Mouse (Mus musculus) inflammation-experienced regulatory T-cells, adult 6 months (primary cell): ENCODE measurements around the gene Nacad. TPM values are rescaled to one million over a fixed set of nuclear protein-coding genes. Genes with fewer than 3 reads are reported as not detected.

Experiments
- ATAC-seq: one replicate; pipeline ENCODE4 v1.8.0; 2017
- polyA plus RNA-seq, 3 experiments: library from polyadenylated mRNA; unstranded; fragments of 100-300 nt; shearing (Covaris generic); gene quantifications; one replicate each; pipeline ENCODE4 v1.2.1; 2017

Gene Nacad
- polyA plus RNA-seq, 3 experiments from 2014 or later = not detected

DNA sequence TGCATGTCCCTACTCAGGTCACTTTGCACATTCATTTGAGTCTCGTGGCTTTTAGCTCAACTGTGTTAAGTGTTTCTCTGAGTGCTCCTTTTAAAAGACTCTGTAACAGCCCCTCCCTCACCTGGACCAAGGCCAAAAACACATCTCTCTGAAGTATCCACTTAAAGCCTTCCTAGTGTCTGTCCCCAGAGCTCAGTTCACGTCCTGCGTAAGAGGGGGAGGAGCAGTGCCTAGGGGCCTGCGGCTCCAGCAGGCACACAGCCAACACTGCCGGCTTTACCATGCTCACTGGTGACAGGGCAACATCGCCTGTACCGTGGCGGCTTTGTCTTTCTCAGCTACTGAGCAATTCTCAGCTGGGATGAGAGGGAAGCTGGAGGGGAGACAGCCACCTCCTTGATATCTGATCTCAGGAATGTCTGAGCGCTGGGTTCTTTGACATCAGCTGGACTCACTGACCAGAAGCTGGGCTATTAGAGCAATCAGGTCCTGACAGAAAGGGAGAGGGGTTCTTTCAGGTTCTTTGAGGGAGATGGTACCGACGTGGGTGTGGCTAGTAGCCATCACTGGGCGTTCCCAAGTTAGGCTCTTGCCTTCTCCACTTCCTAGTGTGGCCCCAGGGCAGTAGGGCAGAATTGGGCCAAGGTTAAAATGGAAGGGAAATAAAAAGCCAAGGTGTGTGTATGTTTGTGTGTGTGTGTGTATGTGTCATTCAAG lies 1.8 kb downstream of the Nacad start:
- ATAC-seq = peak; percentile 41

DNA sequence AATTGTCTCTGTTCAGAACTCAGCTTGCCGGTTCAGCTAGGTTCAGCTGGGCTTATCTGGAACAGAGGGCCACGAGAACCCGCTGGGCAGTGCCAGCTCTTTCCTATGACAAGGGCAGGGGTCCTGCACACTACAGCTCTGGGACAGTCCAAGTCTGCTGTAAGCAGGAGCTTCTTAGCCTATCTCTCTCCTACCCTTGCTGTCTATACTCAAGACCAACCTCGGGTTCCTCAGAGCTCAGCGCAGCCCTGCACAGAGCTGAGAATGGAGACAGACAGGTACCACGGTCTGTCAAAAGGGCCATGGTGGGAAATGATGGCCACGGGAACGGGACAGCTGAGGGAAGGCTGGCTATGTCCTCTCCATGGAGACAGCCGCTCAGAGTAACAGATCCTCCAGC lies 2.6 kb downstream of the Nacad start:
- no peak for ATAC-seq

DNA sequence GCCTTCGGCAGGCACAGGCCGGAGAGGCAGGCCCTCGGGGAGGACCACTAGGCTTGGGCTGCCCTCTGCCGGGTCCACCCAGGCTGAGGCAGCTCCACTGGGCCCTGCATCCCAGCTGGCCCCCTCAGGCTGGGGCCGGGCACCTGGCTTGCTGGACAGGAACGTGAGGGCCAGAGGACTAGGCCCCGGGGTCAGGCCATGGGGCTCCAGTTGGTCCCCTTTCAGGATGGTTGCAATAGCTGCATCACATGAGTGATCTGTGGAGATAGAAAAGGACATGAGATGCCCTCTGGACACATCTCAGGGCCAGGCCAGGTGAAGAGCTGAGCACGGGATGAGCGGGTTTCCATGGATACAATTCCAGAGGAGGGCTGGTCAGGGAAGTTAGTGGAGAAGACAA lies 3.2 kb downstream of the Nacad start:
- ATAC-seq = no peak

DNA sequence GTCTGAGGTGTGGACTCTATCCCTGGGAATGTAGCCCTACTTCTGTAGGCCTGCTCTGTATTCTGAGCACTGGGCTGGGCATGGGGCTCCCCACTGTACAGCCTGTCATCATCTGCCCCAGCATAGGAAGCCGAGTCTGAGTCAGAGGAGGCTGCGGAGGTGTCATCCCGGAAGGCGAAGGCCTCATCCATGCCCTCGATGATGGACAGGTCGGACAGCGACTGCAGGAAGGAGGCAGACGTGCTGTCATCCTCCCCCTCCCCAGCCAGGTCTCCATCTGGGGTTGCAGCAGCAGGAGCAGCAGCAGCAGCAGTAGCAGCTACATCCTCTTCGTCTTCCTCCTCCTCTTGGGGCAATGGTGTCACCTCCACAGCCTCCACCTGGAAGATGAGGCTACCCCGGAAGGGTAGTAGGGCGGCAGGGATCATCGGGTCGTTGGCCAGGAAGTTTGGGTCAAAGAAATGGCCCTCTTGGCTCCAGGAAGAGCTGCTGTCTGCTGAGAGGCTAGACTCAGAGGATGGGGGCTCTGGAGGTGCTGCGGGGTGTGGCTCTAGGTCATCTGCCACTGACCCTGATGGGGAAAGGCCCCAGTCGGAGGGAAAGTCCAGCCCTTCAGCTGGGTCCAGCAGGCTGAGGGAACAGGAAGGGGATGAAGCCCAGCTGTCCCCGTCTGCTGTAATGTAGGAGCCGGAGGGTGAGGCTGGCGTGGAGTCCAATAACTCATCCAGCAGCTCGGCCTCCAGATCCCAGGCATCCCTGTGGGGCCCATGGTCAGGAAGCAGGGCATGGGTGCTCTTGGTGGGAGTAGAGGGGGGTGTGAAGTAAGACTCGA lies 4.0 kb downstream of the Nacad start:
- no peak for ATAC-seq

DNA sequence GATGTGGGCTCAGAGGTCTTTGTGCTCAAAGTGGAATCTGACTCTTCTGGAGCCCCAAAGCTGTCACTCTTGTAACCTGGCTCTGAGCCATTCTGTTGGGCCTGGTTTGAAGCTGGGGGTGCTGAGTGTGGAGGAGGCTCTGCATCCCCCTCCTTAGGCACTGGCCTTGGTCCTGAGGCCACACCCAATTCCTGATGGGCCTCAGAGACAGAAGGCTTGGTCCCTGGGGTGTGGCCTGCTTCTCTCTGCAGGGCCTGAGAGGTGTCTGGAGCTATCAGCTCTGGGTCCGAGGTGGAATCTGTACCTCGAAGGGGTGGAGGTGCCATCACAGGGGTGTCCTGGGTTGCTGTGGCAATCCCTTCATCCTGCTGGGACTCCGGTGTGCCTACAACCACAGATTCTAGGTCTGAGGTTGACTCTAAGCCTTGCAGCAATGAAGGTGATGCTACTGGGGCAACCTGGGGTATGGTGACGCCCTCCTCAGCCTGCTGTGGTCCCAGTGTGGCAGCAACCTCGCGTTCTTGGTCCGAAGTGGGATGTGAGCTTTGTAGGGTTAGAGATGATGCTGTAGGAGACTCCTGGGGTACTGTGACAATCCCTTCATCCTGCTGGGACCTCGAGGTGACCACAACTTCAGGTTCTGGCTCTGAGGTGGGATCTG lies 5.4 kb downstream of the Nacad start:
- no peak for ATAC-seq

DNA sequence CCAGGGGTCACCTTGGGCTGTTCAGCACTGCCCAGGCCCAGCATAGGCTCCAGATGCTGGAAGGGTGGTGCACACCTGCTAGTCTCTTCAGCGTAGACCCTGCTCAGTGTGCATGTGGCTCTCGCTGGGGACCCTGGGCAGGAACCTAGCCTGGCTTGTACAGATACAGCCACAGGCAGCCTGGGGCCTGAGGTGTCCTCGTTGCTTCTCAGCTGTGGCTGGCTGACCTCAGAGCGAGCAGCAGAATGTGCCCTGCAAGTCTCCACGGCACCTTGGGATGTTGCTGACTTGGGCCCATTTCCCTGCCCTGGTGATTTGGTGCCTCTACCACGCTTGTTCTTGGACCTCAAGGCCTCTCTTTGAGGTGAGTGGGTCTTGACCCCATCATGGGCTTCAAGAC lies 6.0 kb downstream of the Nacad start:
- ATAC-seq = no peak

DNA sequence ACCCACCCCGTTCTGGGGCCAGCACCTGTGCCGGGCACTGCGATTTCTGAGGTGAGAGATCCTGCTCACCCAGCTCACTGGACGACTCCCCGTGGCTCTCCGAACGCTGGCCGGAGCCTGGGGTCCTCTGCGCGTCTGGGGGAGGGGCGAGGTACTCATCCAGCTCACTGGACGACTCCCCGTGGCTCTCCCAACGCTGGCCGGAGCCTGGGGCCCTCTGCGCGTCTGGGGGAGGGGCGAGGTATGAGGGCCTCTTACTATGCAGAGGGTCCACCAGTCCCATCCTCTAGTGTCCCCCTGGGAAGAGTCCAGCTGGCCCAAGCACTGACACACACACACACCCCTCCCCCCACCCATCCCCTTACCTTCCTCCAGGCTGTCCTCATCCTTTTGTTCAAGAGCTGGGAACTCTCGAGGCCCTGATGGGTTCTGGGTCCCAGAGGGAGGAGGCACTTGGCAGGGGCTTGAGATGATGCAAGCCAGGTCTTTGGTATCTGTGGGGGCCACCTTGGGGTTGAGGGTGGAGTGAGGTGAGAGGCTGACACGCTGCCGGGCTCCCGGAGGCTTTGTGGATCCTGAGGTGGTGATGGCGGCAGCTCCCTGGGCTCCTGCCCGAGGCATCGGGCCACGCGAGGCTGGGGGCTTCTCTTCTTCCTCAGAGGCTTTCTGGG lies 6.7 kb downstream of the Nacad start:
- no peak for ATAC-seq

DNA sequence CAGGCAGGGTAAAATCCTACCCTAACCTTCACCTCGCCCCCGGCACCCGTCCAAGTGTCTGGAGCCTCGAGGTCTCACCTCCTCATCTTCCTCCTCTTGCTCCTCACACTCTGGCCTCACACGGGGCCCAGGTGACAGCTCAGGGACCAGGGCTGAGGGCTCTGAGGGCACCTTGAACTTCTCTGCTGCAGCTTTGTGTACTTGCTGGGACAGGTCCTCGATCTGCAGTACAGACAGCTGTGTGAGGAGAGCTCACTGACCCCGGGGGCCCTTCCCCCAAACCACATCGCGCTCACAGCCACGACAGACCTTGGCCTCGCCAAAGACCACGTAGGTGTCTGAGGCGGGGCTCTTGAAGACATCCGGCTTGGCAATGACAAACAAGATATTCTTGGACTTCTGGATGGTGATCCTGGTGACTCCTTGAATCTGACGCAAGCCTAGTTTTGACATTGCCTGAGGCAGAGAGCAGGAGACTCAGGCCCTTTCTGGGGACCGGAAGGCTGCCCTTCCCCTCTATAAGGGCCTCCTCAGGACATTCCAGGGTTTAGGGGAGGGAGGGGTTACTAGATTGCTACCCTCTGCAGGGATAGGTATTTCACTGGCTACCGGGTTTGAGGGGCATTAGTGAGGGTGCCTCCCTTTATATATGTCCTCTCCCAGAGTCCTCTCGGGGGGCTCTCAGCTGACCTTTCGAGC lies 7.5 kb downstream of the Nacad start:
- no peak for ATAC-seq

DNA sequence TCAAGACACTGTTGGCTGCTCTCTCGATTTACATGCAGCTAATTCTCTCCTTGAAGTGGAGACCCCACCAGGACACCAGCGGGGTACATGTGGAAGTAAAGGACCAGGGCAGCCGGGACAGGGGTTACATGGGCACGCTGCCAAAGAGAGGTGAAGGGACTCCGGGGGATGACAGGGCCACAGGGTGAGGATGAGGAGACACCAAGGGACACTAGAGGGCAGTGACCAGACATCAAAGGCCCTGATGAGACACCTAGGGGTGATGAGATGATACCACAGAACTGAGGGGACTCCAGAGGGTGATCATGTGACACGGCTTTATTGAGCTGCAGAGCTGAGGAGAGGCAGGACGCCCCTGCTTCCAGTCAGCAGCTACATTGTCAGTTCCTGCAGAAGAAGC lies 8.3 kb downstream of the Nacad start:
- no peak for ATAC-seq

DNA sequence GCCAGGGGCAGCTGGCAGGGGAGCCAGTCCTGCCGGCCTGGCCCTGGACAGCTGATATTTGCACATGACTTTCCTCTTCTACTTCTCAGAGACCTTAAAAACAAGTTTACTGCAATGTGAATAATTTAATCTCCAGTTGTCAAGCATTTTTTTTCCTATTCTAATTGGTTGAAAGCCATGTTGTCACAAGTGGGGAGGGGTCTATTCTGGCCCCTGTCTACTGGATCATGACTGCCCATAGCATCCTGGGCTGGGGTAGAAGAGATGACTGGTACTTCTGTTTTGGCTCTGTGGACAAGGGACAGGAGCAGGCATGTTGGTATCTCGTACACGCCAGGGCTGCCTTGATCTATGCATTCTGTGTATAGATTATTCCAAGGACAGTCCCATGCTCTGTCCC lies 9.2 kb downstream of the Nacad start:
- ATAC-seq = no peak

DNA sequence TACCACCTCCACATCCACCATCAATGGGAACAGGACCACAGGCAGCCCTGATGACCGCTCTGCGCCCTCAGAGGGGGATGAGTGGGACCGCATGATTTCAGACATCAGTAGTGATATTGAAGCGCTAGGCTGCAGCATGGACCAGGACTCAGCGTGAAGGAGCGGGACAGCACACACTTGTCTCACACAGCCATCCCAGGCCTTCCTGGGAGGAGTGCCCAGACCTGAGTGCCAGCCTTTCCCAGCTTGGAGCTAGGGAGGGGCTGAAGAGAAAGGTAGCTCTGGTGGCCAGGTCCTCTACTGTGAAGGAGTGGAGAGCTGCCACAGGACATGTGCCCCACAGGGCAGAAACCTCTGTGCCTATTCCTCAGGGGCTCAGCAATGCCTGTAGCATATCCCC lies 9.6 kb downstream of the Nacad start:
- ATAC-seq = no peak

DNA sequence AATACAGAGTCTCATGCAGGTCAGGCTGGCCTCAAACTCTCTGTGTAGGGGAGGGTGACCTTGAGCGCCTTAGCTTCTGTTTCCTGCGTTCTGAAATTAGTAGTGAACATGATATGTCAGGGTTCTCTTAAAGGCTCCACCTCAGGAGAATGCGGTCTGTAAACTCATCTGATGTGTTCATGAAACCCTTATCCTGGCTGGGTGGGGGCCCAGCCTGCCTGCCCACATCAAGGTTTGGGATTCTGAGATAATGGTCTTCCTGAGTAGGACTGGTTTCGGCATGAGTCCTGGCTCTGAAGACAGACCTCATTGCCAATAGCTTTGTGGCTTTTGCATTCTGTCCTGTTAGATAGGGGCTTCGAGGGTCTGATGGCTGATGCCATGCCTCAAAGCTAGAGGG lies 10.5 kb downstream of the Nacad start:
- ATAC-seq = no peak

DNA sequence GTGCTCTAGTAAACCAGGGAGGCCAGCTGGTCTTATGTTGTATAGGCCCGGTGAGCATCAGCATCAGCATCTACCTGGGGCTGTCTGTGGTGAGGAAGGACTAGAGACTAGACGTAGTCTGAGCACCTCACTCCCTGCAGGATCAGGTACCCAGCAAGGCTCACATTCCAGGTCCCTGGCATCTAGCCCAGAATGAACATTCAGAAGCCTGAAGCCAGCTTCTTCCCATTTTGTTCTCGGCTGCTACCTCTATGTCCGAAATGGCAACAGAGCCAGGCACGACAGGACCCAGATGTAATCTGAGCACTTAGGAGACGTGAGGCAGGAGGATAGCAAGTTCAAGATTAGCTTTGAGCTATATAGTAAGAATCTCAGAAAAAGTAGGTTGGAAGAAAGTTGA lies 11.0 kb downstream of the Nacad start:
- ATAC-seq = no peak

DNA sequence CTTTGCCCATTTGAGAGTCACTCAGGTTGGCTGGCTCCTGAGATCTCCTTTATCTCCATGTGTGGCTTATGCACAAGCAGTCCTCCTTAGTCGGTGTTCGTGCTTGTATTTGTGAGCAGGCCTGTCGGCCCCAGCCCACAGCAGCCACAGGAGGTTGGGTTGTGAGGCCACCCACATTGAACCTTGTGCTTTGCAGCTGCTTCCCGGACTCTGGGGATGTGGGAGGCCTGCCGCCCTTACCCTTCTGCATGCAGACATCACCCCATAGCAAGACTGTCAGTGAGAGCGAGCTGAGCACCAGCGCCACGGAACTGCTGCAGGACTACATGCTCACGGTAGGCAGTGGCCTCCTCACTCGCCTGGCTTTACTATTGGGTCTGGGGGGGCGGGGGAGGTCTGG lies 12.4 kb downstream of the Nacad start:
- no peak for ATAC-seq

DNA sequence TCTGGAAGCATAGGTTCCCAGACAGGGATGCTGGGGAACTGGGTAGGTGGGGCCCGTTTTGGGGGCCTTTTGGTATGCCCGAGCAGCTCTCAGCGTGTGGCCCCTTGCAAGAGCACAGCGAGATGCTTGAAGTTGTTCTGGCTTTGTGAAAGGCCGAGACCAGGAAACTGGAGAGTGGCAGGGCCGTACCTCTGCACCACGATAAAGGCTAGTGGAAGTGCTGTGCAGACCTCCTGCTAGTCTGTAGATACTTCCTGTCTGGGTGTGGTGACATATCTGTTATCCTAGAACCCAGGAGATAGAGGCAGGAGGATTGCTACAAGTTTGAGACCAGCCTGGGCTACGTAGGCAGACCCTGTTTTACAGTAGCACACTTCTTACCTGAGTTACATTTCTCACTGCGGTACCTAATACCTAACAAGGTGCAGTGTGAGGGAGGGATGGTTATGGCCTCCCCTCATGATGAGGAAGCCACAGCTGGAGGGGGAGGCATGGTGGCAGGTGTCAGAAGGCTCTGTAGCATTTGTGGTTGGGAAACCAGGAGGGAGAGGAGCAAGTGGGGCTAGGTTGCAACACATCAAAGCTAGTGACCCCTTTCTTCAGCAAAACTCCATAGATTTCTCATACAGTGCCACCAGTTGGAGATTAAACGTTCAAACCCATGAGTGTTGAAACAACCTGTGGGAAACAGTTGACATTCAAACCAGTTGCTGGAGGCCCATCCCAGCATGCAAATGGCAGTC lies 14.7 kb downstream of the Nacad start:
- no peak for ATAC-seq

DNA sequence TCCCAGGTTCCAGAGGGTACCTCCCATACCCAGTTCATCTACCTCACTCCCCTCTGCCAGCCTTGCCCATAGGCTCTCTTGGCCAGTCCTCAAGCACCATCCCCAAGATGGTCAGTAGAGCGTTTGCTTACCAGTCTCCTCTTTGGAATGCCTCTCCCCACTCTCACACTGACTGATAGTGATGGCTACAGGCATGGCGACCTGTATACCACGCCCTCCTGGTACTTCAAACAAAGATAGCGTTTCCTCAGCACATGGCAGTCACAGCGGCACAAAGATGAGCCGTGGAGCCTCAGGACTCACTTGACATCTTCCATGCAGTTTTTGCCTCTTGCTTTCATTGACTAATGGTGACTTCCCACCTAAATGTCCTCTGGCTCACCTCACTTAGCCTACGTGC lies 16.0 kb downstream of the Nacad start:
- no peak for ATAC-seq

DNA sequence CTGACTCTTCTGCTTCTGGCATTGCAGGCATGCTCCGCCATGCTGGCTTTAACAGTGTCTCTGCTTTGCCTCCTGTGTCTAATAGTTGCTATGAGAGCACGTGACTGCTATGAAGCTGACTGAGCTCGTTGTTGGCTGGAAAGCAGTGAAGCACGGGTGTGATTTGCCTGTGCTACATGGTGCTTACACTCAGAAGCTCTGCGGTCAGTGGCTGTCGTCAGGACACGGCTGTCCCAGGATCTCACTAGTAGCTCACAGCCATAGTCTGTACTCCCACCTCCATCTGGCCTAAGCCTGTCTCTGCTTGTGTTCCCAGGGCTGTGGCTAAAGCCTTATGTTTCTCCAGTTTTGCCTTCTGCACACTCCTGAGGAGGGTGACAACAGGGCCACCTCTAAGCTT lies 17.6 kb downstream of the Nacad start:
- no peak for ATAC-seq

DNA sequence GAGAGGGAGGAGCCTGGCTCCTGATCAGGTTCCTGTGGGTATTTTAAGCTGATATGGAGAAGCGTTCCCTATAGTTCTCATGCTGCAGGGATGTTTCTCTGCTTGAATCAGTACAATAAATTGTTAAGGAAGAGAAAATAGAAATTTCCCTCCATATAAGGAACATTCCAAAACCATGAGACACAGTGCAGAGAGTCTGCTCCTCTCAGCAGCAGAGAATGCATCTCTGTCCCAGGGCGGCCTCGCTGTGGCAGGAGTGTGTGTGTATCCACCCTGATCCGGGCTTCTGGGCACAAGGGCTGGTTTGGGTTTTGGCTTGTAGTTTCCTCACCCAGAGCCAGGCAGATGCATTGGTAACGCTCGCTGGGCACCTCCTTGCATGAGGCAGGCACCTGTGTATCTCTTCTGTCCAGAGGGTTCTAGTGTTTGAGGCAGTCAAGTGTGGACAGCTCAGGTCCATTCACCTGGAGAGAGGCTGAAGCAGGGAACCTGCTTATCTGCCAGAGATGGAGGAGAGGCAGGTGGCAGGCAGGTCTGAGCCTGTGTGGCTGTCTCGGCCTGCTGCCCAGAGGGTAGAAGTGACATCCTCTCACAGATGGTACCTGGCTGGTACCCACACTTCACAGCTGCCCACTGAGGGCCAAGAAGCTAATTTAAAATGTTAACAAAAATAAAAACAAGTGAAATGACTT lies 18.5 kb downstream of the Nacad start:
- ATAC-seq = no peak

DNA sequence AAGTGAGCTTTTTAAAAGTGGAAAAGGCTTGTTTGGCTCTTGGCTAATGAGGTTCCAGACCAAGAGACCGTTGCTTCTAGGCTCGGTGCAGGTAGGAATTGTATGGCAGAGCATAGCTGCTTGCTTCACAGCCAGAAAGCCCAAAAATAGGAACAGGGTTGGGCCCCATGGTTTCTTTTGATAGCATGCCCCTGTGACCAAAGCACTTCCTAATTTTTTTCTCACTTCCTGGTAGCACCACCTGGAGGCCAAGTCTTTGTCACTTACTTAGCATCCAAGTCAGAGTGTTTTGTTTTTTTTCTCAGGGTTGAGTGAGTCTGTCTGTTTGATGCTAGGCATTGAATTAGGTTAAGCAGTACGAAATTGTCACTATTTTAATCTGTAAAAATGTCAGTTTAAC lies 19.2 kb downstream of the Nacad start:
- no peak for ATAC-seq

DNA sequence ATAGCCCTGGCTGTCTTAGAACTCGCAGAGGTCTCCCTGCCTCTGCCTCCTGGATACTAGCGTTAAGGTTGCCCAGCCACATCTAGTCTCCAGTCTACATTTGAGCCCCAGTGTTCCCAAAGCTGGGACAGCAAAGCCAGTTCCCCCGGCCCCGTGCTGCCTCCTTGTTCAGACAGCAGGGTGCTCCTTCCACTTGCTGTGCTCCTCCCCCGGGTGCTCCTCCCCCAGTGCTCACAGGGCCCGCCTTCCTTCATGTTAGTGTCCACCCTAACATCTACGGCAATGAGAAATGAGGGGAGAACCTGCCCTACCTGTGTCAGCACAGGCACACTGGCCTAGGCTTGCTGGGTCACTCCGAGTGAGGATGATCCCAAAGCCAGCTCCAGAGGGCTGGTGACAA lies 20.1 kb downstream of the Nacad start:
- no peak for ATAC-seq

DNA sequence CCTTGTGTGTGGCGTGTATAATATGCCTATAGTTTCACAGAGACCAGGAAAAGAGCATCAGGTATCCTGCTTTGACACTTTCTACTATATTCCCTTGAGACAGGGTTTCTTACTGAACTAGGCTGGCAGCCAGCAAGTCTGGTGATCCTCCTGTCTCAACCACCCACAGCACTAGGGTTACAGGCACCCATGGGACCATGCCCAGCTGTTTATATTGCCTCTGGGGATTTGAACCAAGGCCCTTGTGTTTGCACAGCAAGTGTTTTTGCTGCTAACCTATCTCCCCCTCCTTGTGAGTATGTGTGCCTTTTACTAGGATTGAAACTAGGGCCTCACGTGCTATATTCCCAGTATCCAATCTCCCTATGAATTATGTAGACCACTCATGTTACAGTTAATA lies 24.3 kb downstream of the Nacad start:
- ATAC-seq = no peak
